Mouse (Mus musculus): ENCODE results near the gene Gimap7.

The Gimap7 gene

GRCm38 (mm10) chr6:48696830-48697554 is 21.4 kb upstream of the Gimap7 start:
- DNase-seq: peak in 1 of 2 experiments; percentile 52

GRCm38 (mm10) chr6:48697555-48697930 is 20.9 kb upstream of the Gimap7 start:
- DNase-seq: no peak

- DNase-seq: no peak
These were observed 20.2 kb upstream of the Gimap7 start for GRCm38 (mm10) chr6:48698066-48698856.

- DNase-seq: peak in 1 of 2 experiments; percentile 48
These were observed 19.5 kb upstream of the Gimap7 start for GRCm38 (mm10) chr6:48698888-48699287.

GRCm38 (mm10) chr6:48700251-48701075 is 18.0 kb upstream of the Gimap7 start:
- DNase-seq: peak; percentile 73 to 79

- no peak for DNase-seq
These were observed 16.3 kb upstream of the Gimap7 start for GRCm38 (mm10) chr6:48702146-48702545.

- DNase-seq: no peak
These were observed 15.8 kb upstream of the Gimap7 start for GRCm38 (mm10) chr6:48702601-48703000.

GRCm38 (mm10) chr6:48704146-48704545 is 14.3 kb upstream of the Gimap7 start:
- DNase-seq: no peak

GRCm38 (mm10) chr6:48706130-48706529 is 12.3 kb upstream of the Gimap7 start:
- no peak for DNase-seq

GRCm38 (mm10) chr6:48720326-48720725 is 1.9 kb downstream of the Gimap7 start:
- DNase-seq: no peak

GRCm38 (mm10) chr6:48723468-48723867 is 5.0 kb downstream of the Gimap7 start:
- DNase-seq: no peak

GRCm38 (mm10) chr6:48725476-48725875 is 7.1 kb downstream of the Gimap7 start:
- peak; percentile 67 to 74 for DNase-seq

- DNase-seq: no peak
These were observed 9.3 kb downstream of the Gimap7 start for GRCm38 (mm10) chr6:48727761-48728160.

GRCm38 (mm10) chr6:48732864-48733304 is 14.5 kb downstream of the Gimap7 start:
- DNase-seq: peak; percentile 75 to 79

GRCm38 (mm10) chr6:48733660-48734059 is 15.2 kb downstream of the Gimap7 start:
- no peak for DNase-seq

- DNase-seq: no peak
These were observed 18.6 kb downstream of the Gimap7 start for GRCm38 (mm10) chr6:48737053-48737452.

- peak in 1 of 2 experiments; percentile 0 for DNase-seq
These were observed 19.3 kb downstream of the Gimap7 start for GRCm38 (mm10) chr6:48737688-48738087.

- peak; percentile 70 to 74 for DNase-seq
These were observed 20.7 kb downstream of the Gimap7 start, which contains the start of gene Gimap1 for GRCm38 (mm10) chr6:48738961-48739779. Gene Gimap1, plus strand, starts transcription at chr6:48739054.

GRCm38 (mm10) chr6:48739780-48740055 is 21.3 kb downstream of the Gimap7 start:
- DNase-seq: peak in 1 of 2 experiments; percentile 4

- no peak for DNase-seq
These were observed 22.2 kb downstream of the Gimap7 start for GRCm38 (mm10) chr6:48740501-48741169.

- DNase-seq: peak in 1 of 2 experiments; percentile 1
These were observed 22.9 kb downstream of the Gimap7 start for GRCm38 (mm10) chr6:48741273-48741672.

- no peak for DNase-seq
These were observed 23.3 kb downstream of the Gimap7 start for GRCm38 (mm10) chr6:48741711-48742206.
